Mouse (Mus musculus): Measurements from ENCODE around the gene Dnttip1.

DNA sequence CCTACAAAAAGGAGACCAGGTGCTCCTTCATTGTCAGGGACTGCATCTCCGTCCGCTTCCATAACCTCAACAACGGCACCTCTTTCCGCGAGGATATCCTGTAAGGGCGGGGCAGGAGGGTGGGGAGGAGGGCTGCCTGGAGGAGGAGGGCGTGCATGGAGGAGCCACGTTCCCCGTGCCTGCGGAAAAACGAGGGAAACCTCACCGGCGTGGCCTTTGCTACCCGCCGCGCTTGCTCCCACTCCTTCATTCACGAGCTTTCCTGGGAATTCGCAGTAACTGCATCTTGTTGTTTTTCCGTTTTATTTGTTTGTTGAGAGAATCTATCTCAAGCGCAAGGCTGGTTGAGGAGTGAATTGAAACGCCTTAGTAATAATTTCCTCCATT is 59.5 kb downstream of the Dnttip1 start:
- TF ChIP-seq POLR2A (IDR thresholded peaks at IDR 0.05; ENCODE audit: low read depth, low read length): no peak
- no peak for TF ChIP-seq CTCF (IDR thresholded peaks at IDR 0.05; ENCODE audit: borderline replicate concordance, insufficient read depth, low read length)
